Mouse (Mus musculus) thymus, adult 2 months (tissue): ENCODE results near the gene Prdm16.

ENCODE experiments used
- CTCF ChIP-seq: fragments of 200-500 bp; IDR thresholded peaks from 2 replicates; pipeline ENCODE4 v1.5.1; 2012; ENCODE audit warnings: mild to moderate bottlenecking, control low read depth, low read length, moderate library complexity, borderline replicate concordance; ENCODE audit not compliant: control insufficient read depth, poor library complexity, insufficient read depth; ENCODE audit errors: extremely low read depth
- POLR2A ChIP-seq: fragments of 200-500 bp; IDR thresholded peaks from 2 replicates; pipeline ENCODE4 v1.6.1; 2012; ENCODE audit warnings: mild to moderate bottlenecking, low read length, control low read depth, moderate library complexity; ENCODE audit not compliant: control insufficient read depth, poor library complexity, insufficient read depth; ENCODE audit errors: extremely low read depth

DNA sequence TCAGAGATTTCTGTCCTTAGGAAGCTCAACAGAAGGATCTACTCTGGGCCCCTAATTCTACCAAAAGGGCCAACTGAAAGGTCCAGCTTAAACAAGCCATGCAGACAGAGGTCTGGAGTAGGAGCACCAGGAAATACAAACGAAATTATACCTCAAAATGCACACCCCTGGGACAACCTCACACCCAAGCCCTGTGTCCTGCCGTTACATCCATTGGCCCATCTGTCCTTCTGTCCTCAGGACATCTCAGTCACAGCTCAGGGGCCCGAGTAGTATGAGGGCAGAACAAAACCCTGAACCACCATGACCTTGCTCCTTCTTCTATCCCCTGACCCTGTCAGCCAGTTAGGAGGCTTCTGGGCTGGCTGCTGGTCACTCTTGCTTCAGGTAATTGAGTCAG lies 2.7 kb downstream of the Prdm16 start:
- TF ChIP-seq POLR2A (no peak), CTCF (no peak)
